Mouse (Mus musculus): ENCODE results near the gene Cbx5.
"Not testable (repeated sequence)": the region's sequence is repeated elsewhere in the genome, so short reads cannot be mapped to it uniquely, and the experiment has no call there.

Gene Cbx5

DNA sequence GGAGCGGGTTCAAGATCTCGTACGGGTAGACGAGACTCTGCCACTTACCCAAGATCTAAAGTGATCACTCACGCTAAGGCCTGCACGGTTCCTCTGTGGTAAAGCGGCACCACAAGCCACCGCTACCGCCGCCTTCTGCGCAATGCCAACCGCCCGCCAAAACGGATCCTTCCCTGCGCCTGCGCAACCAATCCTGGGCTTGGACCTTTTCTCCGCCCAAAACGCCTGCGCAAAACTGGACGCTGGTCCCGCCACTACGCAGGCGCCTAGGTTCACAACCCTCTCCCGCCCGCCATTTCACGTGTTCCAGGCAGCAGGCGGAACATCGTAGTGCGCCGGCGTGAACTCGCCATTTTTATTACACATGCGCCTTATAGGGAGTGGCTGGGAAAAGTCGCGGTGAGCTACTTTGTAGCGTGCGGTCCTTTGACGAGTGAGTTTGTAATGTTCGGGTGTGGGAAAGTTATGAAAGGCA is at the start of gene Cbx5:
Cbx5 (minus strand) TSS at position 132 of the 475 bp plus-strand sequence.
- DNase-seq (ENCODE audit: low read depth): peak; percentile 96

DNA sequence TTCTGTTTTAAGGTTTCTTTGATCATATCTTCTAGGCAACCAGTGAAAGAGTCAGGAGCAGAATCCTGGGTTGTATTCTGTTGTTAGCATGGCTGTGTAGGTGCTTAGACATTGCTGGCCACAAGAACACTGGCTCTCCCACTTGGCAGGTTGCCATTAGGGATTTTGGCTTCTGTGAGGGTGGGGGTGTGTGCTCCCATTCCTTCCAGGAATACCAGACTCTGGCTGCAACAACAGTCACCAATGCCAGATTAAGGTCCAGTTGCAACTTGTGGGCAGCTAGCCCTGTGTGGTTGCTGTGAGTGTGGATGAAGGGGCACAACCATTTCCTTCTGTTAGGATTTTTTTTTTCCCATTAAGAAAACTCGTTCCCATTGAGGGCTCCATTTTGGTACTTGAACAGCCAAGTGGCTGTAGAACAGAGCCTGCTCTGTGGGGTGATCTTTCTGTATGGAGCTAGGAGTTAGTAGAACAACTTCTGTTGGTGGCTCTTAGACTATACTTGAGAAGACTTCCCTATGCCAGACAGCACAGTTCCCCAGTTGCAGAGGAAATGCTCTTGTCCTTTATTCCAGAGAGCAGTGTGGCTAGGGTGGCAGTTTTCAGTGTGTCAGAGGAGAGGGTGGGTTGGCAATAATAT is 46.3 kb upstream of the Cbx5 start:
- DNase-seq (ENCODE audit: low read depth): peak; percentile 89

DNA sequence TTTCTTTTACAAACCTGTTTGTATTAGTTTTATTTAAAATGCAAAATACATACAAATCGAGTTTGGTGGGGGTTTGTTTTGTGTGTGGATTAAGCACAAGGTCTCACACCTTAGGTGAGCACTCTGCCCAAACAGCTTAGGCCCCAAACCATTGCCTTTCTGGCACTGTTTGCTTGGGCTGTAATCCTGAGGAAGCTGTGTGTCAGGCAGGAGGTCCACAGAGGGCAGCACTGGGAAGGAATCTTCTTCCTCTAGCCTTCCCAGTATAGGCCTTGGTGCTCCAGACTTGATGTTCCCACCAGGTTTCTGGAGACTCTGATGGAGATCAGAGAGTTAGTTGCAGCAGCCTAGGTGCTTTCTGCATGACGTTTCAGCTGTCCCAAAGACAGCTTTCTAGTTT is 45.0 kb upstream of the Cbx5 start:
- no peak for DNase-seq (ENCODE audit: low read depth)

DNA sequence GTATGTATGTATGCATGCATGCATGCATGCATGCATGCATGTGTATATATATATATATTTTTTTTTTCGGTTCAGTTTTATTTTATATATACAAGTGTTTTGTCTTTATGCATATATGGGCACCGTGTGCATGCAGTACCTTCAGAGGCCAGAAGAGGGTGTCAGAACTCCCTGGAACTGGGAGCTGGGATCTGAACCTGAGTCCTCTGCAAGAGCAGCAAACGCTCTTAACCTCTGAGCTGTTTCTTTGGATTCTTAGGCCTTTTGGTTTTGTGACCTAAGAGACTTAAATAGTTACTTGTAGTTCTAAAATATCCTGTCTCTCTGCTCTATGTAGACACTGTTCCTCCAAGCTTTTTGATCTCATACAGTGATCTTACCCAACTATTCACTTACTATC is 44.5 kb upstream of the Cbx5 start:
- DNase-seq (ENCODE audit: low read depth): no peak

DNA sequence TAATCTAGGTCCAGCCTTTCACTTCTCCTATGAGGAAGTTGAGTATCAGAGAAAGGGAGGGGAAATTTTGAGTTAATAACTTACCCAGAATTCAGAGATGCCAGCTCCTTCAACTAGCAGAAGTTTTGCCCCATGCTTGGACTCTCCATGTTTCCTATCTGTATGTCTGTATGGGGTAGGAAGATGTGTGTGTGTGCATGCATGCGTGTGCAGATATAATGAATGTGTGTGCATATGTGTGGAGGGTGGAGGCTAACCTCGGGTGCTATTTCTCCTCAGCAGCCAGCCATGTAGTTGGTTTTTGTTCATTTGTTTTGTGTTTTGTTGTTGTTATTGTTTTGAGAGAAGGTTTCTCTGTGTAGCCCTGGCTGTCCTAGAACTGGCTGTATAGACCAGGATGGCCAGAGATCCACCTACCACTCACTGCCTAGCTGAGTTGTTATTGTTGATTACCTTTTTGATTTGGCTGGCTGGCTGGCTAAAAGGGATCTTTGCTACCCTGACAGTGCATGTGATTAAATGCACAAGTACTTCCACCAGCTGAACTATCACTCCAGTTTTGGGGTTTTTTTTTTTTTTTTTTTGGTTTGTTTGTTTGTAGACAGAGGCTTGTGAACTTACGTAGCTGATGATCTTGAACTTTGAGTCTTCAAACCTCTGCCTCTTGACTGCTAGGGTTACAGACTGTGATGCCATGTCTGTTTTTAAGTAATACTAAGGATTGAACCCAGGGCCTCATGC is 42.0 kb upstream of the Cbx5 start:
- no peak for DNase-seq (ENCODE audit: low read depth)

DNA sequence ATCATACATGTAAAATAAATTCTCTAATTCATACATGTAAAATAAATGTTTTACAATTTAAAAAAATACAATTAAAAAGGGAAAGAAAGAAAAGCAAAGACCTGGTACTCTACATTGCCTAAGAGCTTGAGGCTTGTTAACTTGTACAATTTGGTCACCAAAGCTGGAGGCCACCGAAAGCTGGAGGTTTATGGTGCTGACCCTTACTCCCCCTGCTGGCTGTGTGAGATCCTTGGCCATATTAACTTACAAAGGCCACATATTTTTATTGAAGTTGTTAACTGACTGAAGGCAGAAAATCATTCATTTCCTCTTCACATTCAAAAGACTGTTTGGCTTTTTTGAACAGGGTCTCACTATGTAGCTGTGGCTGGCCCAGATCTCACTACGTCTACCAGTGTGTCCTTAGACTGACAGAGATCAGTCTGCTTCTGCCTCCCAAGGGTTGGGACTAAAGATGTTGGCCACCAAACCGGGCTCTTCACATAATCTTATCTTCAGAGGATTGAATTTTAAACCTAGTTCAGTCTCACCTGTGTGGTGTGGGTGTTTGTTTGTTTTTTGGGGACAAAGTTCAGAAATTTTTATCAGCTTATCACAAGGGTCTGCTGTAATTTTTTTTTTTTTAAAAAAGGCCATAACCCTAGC is 41.3 kb upstream of the Cbx5 start:
- no peak for DNase-seq (ENCODE audit: low read depth)

DNA sequence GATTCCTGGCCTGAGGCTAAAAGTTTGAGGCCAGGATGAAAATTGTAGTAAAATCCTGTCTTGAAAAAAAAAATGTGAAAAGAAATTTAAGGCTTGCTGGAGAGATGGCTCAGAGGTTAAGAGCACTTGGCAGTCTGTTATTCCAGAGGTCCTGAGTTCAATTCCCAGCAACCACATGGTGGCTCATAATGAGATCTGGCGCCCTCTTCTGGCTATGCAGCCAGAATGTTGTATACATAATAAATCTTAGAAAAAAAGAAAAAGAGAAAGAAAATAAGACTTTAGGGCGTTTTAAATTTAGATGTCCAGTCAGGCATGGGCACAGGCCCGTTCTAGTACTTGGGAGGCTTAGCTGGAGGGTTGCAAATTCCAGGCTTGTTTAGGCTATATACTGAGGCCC is 40.1 kb upstream of the Cbx5 start:
- no peak for DNase-seq (ENCODE audit: low read depth)

DNA sequence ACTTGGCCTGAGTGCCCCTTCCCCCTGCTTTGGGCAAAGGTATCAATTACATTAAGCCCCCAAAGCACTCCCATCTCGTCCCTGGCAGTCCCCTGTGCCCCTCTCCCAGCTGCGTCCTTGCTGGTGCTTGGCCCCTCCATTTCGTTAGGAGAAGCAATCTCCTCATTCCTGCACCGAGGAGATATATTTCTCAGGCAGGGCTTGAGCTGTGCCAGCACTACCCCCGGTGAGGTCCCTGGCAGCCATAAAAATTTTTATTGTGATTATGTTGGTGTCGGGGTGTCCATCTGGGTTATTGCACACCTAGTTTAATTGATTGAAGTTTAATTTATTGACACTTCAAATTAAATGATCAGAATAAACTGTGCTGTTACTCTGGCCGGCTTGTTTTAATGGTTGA is 38.3 kb upstream of the Cbx5 start:
- DNase-seq (ENCODE audit: low read depth): no peak

DNA sequence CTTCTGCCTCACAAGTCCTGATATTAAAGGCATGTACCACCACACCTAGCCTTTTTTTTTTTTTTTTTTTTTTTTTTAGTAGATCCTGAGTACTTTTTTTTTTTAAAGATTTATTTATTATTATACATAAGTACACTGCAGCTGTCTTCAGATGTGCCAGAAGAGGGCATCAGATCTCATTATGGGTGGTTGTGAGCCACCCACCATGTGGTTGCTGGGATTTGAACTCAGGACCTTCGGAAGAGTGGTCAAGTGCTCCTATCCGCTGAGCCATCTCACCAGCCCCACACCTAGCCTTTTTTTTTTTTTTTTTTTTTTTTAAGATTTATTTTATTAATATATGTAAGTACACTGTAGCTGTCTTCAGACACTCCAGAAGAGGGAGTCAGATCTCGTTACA is 36.3 kb upstream of the Cbx5 start:
- DNase-seq (ENCODE audit: low read depth): not testable (repeated sequence)

DNA sequence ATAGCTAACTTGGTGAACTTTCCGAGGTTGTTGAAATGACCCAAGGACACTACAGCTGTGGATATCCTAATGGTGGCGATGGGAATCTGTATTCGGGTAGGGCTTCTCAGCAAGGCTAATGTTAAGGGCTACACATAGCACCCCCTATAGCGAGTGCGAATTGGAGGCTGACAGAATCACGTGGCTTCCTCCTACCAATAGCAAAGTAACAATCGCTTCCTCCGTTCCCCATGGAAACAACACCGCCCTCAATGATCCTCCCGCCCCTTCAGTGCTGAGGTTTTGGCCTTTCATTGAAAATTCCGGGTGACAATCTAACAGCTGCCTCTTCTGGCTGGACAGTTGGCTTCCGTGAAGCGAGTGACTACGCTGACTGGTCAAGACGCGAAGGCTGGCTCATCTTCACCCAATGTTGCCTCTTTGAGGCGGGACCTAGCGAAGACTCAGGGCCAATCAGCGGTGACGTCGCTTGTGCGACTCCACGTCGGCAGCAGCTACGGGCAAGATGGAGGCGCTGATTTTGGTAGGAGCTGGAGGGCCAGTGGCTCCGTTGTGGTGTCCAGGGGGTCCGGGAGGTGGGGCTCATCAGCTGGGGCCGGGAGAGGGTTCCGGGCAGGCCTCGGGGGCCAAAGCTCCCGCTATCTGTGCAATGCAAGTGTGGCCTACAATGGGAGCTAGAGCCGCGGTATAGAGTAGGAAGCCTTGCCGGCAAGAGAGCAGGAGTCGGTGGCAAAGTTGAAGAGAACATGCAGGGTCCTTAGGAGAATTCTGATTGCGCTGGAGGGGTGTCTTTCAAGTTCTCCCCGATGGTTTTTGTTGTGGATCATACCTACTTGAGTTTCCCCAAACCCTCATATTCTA is 33.0 kb upstream of the Cbx5 start, which contains the start of gene Copz1:
Copz1 (plus strand) TSS at position 296 of the 861 bp plus-strand sequence.
- peak; percentile 100 for DNase-seq (ENCODE audit: low read depth)

DNA sequence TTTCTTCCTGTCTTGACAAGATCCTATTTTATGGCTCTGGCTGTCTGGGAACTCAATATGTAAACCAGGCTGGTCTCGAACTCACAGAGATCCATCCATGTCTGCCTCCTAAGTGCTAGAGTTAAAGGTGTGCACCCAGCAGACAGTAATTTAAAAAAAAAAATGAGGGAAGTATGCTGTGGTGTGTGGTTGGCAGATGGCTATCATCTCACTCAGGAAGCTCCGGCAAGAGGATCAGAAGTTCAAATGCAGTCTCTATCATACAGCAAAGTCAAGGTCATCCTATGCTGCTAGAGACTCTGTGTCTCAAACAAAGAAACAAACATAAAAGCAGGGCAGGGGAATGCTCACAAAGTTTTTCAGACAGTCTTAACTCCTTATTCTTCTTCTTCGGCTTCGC is 29.3 kb upstream of the Cbx5 start:
- DNase-seq (ENCODE audit: low read depth): no peak

DNA sequence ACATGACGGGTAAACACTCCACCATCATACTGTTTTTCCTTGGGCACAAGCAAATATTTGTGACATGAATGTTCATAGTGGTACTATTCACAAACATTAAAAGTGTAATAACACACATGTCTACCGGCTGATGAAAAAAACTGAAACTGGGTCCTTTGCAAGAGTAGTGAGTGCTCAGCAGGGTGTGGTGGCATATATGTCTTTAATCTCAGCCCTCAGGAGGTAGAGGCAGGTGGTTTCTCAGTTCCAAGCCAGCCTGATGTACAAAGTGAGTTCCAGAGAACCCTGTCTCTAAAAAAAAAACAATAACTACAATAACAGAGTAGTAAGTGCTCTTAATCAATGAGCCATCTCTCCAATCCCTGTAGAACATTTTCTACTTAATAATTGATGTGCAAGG is 25.2 kb upstream of the Cbx5 start:
- DNase-seq (ENCODE audit: low read depth): no peak

DNA sequence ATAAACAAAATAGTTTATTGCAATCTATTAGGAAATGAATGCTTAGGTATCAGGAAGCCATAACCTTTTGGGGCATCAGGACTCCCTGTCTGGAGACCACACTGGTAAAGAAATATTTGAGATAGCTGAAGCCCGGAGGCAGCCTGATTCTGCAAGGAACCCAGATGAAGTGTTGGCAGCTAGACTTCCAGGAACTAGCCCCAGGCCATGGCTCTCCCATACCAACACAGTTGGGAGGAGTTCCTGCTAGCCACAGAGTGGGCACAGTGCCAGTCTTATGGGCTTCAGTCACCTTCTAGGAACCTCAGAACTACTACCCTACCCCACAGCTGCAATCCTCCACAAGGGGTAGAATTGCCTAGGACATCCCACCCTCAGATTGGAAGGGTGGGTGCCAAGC is 20.4 kb upstream of the Cbx5 start:
- DNase-seq (ENCODE audit: low read depth): no peak

DNA sequence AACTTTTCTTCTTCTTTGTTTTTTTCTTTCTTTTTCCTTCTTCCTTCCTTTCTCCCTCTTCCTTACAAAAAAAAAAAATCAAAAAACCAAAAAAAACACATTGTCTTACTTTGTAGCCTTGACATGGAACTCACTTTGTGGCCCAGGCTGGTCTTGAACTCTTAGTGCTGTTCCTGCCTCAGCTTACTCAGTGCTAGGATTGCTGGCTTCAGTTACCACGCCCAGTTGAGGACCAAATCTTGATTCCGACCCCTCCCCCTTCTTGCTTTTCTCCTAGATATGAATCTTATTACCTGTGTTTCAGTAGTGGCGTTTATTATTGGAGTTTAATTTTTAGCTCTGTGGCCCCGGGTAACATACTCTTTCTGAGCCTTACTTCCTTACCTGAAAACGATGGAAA is 19.5 kb upstream of the Cbx5 start:
- DNase-seq (ENCODE audit: low read depth): no peak

DNA sequence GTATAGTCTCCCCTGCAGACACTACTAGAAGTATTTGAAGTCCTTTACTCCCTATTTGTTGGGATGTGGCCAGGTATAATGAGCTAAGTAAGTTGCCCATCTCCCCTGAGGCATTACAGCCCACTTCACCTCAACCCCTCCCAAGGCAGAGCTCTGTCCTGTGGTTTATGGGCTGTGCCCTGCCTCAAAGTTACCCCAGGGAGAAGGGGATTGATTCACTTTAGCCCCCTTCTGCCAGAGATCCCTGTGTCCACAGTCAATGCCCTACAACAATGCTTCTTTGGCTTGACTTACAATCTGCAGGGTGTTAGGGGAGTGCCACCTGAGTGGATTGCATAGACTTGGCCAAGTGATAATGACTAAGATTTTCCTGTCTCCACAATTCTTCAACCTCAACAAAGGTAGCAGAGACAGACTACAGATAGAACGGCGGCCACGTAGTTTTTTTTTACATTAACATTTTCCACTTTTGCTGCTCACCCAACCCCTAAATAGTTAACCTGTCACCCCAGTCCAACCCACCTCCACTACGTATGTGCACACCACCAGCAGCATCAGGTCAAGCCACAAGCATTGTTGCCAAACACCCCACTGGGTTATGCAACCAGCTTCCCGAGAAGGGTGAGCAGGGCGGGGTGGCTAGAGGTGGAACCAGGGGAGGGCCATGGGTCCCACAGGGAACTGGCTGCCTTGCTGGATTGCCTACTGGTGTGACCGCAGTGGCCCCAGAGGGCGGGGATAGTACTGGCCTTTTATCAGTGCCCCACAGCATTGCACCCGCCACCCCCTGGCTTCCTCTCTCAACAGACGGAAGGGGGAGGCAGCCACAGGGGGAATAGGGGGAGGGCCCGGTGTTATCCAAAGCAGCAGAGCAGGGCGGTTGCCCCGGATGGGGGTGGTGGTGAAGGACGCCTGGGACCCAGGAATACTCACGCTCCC is 18.4 kb upstream of the Cbx5 start, which contains the start of gene Nfe2:
Nfe2 (minus strand) TSS at position 614 of the 939 bp plus-strand sequence.
- no peak for DNase-seq (ENCODE audit: low read depth)

DNA sequence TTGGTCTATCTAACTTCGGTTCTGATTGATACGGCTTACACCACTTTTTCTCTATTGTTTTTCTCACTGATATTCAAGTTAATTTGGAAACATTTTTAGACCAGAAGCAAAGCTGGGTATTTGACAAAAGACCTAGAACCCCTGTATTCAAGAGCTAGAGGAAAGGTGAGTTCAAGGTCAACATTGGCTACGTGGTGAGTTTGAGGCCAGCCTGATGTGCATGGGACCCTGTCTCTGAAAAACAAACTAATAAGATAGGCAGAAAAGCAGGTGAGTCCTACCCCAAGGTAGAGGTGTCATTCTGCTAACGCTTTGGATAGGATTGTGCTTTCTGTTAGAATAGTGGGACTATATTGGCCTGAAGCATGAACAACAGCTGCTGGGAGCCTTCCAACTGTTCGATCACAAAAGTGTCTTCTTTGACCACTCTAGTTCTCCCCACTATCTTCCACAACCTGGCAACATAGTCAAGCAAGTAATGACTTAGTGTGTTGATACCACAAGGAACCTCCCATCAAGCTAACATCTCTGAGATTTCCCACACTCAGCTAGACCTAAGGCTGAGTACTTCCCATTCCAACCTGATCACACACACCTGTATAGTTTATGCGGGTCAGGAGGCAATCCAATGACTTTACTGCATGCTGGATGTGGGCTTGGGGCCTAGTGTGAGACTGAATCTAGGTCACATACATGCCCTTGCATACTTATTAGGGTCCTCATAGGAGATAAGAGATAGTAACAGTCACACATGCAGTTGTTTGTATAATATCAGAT is 16.8 kb upstream of the Cbx5 start:
- no peak for DNase-seq (ENCODE audit: low read depth)

DNA sequence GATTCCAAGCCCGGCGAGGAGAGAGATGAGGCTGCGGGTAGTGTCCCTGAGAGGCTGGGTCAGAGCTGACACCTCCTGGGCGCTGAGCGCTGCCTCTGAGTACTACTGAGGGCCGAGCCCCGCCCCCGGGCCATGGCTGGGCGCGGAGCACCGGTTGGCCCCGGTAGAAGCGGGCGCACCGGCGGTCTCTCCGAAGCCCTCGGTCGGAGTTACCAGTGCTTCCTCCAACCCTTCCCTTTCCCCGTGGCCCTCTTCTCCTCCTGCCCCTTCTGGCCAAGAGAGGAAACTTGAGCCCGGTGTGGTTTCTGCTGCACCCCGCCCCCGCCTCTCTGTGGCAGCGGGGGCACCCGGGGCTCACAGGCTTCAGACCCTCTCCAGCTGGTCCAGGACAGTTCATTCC is 15.6 kb upstream of the Cbx5 start:
- DNase-seq (ENCODE audit: low read depth): no peak

DNA sequence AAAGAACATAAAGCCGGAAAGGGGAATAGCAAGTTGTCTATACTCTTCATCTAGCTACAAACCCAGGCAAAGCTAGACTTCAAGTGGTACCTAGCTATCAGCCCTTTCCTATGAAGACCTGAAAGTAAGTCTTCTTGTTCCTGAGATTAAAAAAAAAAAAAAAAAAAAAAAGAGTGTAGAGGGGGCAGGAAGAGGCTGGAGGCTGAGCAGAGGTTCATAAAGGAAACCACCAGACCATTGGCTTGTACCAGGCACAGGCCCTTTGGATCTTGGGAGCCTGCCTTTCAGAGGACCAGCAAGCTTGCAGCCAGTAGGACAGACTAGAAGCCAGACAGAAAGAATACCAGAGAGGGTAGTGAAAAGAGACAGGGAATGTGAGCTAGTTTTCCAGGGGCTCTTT is 13.7 kb upstream of the Cbx5 start:
- no peak for DNase-seq (ENCODE audit: low read depth)

DNA sequence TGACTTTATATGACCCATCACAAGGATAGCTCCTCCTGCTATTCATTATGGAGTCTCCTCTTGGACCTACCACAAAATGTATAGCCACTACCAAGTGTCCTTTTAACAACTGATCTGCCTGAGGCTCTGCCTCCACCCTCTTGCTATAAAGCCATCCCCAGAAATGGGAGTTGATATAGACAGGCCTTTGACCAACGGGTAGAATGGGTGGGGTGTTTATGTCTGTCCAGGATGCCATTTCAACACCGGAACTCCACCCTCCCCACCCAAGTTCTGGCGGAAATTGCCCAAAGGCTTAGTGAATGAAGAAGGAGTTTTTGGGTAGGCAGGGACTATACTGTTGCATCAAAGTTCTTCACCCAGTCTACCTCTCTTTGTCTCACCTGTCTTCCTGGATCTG is 13.0 kb upstream of the Cbx5 start:
- DNase-seq (ENCODE audit: low read depth): no peak

DNA sequence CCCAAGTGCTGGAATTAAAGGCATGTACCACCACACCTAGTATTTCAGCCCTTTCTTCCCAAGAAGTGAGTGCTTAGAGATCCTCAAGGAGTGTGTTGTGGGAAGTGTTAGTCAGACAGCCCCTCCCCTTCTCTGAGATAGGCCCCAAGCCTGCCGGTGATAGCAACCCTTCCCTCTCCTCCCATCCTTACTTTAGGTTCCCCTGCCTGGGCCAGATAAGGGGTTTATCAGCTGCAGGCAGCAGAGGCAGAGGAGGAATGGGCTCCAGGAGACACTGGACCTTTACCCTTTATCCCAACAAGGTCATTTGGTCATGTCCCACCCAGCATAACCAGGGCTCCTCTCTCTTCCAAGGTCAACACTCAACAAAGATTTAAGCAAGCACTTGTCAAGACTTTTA is 12.0 kb upstream of the Cbx5 start:
- DNase-seq (ENCODE audit: low read depth): no peak

Data from fibroblast of lung, adult 2 months (primary cell).